Mouse (Mus musculus) gastrocnemius, postnatal 4 days (tissue): ENCODE data around the gene Stx8. TPM values are rescaled to one million over a fixed set of nuclear protein-coding genes. Genes with fewer than 3 reads are reported as not detected.

Experiments
- DNase-seq, 2 experiments: peaks; one replicate each; pipeline ENCODE4 v3.0.0; 2021 to 2022; ENCODE audit warnings: low spot score in 2 of 2, mixed read lengths in 2 of 2
- total RNA-seq, 2 experiments: library from RNA; stranded (reverse); gene quantifications; 2 replicates each; pipeline ENCODE4 v1.2.3; 2021

The Stx8 gene
- total RNA-seq, 2 experiments from 2014 or later = 26.4 to 26.9 TPM

DNA sequence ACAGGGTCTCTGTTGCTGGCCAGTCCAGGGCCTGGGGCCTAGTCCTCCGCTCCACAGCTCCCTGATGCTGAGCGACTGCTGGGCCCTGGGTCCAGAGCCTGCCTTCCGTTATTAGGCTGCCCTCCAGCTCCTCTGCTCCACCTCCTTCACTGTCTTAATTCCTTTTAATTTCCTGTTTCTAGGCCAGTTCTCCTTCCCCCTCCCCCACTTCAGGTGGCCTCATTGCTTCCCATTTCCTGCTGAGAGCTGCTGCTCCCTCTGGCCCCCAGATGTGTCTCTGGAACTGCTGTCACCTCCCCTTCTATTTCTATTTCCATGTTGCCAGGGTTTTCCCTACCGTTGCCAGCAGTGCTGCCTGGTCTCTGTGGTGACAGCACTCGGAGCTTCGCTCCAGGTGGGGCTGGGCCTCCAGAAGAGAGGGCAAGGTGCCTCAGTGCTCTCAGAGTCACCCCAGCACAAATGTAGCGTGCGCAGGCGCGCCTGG, 229.7 kb downstream of the Stx8 start:
- DNase-seq = no peak

- no peak for DNase-seq
Observed at GRCm38 (mm10) chr11:68196566-68196965, 230.6 kb downstream of the Stx8 start.

DNA sequence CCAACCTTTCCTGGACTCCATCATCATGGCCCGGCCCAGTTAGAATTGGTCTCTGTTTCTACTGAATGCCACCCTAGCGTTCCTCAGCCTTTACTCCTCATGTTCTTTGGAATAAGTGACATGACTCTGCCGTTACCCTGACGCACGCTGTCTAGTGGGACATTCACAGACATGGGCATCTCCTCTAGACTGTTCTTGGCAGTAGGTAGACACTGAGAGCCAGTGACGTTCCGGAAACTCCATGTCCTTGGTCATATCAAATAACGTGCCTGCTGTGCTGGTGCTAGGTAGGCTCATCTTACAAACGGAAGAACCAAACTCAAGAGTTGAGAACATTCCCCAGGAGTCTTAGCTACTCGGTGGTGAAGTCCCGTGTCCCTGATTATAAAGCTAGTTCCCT, 231.5 kb downstream of the Stx8 start:
- no peak for DNase-seq

- no peak for DNase-seq
Observed at GRCm38 (mm10) chr11:68198696-68199095, 232.7 kb downstream of the Stx8 start.

DNA sequence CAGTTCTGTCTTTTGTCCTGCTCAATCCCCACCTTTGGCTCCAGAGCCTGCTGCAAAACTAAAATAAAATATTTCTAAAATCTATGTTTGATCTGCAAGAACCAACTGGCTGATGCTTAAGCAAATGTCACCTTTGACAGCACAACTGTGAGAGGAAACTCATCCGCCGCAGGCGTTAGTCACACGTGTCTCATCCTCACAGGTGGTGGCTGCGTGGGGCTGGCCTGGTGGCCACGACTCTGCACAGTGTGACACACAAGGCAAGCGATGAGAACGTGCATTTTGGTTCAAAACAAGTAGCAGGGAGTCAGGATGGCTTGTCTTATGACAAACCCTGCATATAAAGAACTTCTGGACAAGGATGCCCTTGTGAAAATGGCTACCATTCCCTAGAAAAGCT, 233.1 kb downstream of the Stx8 start:
- no peak for DNase-seq

GRCm38 (mm10) chr11:68199801-68200423, 233.9 kb downstream of the Stx8 start:
- DNase-seq = no peak

DNA sequence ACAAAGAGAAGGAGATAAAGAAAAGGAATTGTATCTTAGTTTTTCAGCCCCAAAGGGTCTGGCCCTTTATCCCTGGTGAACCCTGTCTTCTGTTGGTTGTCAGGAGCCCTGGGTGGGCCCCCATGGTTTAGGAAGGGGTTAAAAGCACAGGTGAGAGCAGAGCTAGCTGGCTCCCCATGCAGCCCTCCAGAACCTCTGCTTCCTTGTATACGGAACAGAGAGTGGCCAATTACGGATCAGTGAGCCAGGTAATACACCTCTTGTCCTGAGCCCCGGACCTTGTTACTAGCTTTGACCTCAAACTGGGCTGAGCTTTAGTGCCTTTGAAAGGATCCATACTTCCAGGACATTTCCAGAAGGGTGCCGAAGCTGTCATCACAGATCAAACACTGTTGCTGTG, 234.5 kb downstream of the Stx8 start:
- DNase-seq = no peak

- no peak for DNase-seq
Observed at GRCm38 (mm10) chr11:68201063-68201462, 235.1 kb downstream of the Stx8 start.

- DNase-seq = no peak
Observed at GRCm38 (mm10) chr11:68201811-68202459, 235.9 kb downstream of the Stx8 start.

DNA sequence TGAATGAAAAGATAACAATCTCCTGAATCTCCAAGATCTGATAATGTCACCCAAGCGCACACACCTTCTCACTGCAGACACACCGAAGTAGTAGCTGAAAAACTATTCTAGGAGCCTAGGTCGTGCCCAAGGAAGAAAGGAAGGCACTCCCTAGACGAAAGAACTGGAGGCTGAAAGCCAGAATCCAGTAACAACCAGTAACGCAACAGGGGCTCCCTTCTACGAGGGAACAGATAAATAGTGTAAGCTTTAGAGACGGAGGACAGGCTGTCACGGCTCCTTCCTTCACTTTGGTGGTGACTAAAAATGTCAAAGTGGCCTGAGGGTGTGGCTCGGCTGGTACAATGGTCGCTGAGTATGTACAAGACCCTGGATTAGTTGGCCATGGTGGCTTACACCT, 236.6 kb downstream of the Stx8 start:
- no peak for DNase-seq

DNA sequence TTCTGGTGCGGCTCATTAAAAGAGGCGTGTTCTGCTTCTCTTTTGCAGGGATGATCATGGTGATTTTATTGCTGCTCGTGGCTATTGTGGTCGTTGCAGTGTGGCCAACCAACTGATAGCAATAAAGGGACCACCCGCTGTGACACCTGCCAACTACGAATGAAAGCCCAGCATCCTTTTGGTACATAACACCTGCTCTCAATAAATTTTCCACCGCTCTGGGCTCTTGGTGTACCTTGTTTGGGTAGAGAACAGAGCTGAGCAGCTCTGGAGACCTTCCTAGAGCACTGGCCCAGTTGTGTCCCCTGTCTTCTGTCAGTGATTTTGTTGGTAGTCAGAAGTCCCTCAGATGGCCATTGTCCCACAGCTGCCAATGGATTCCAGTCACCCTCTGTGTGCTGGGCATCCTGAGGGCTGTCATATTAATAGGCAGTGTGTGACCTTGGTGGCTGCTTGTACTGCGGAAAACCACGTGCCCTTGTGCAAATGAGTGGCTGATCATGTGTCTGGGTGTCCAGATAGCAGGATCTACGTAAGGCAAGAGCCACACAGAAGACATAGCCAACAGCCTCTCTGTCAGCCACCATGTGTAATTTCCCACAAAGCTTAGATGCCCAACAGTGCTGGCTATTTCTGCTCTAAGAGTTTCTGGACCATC, 237.8 kb downstream of the Stx8 start:
- no peak for DNase-seq

DNA sequence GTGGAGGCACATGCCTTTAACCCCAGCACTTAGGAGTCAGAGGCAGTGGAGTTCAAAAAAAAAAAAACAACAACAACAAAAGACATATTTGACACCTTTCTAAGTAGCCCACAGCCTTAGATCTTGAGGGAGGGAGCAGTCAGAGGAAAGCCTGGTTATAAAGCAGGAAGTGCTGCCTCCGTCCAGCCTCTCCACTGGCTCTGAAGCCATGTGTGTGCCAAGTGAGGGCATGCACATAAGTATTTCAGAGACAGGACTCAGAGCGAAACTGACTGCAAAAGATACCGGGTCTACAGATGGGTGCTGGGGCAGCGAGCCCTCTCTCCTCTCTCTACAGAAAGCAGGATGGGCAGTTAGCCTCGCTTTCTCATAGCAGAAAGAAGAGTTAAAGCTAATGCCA, 238.4 kb downstream of the Stx8 start:
- no peak for DNase-seq

- no peak for DNase-seq
Observed at GRCm38 (mm10) chr11:68205572-68206229, 239.7 kb downstream of the Stx8 start.

DNA sequence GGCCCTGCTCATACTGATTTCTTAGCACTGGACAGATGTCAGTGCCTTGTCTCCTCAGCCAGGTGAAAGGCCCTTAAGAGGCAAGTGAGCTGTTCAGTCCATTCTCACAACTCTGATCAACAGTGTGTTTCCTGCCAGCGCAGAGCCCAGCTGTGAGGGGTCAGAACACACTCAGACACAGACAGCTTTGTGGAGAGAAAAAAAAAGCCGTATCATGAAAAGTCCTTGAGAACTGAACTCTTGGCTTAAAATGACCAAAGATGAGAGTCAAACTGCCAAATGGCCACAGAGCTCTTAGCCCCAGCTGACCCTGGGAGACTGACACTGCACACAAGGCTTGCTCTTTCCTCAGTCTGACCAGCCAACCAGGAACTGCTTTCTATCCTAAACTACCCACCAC, 242.0 kb downstream of the Stx8 start:
- no peak for DNase-seq

DNA sequence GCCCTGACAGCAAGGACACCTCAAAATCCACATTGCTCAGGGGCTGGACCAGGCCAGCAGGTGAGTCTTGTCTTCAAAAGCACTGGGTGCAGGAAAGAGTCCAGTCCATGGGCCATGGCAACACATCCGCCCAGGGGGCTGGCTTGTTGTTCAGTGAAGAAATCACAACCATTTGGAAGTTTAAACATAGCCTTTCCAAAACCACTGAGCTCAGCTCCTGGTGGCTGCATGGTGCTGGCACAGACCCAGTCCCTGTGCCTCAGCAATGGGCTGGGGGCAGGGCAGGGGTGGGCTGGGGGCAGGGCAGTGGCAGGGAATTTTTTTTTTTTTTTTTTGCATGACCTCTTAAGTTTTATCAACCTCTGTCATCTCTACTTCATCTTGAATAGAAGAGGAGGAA, 242.6 kb downstream of the Stx8 start:
- DNase-seq = no peak

DNA sequence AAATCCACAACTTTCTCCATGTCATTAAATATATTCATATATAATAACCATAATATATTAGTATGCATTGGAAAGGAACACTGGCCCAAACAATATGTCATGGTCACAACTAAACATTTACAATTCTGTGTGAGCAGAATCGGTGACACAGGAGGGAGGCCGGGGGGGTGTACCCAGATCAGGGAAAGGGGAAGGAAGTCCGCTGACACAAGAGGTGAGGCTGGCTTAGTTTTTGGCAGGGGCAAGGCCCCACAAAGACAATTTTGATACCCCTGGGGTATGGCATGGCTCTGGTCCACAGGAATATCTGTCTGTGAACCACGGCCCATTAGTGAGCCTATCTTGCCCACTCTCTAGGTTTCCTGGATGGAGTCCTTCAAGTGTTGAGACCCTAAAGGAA, 243.5 kb downstream of the Stx8 start:
- no peak for DNase-seq

DNA sequence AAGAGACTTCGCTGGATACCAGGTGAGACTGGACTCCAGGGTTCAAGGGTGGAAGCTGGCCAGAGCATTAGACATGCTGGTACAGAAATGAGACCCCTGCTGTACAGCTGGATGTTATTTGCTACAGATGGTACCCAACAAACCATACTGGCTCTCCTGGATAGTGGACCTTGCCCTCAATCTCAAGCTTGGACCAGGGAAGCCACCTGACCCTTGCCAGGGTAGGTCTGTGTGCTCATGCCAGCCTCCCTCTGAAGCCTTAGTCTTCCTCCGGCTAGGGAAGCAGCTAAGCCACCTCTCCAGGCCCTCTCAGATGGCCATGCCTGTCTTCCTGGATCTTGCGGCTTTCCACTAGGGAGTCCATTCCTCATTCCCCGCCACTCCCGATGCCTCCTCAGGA, 244.7 kb downstream of the Stx8 start:
- no peak for DNase-seq

DNA sequence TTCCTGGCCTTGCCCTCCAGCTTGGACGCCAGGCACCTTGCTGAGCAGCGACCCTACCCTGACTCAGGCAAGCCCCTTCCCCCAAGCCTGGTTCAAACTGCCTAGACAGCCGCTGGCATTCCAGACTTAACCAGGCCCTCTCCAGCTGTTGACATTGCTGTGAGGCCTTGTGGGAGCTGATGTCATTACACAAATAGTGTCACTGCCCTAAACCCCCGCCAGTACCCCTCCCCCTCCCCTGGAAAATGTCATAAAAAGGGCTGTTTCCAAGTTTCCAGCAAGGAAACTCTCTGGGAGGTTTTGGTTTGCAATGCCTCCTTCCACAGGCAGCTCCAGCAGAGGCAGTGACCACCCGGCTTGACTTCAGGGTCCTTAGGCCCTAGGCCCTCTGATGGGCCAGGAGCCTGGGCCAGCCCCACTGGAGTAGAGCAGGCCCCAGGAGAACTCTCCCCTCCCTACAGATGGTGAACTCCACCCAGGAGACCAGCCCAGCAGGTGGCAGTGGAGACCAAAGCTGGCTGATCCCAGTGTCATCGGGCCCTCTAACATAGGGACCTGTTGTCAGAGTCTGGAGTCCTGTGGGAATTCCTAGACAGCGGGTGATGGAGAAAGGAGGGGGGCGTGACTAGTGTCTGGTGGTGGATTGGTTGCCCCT, 246.1 kb downstream of the Stx8 start:
- peak in 1 of 2 experiments; percentile 69 for DNase-seq

- no peak for DNase-seq
Observed at GRCm38 (mm10) chr11:68213896-68214295, 247.9 kb downstream of the Stx8 start.

GRCm38 (mm10) chr11:68214496-68215205, 248.7 kb downstream of the Stx8 start:
- DNase-seq = no peak
